Mouse (Mus musculus) midbrain, embryonic 13.5 days (tissue): ENCODE results near the gene Baz1a. TPM values are rescaled to one million over a fixed set of nuclear protein-coding genes. Genes with fewer than 3 reads are reported as not detected.

Experiments
- ATAC-seq: fragments of 200-750 bp; cut with Nextera tagmentation; 2 replicates; pipeline ENCODE4 v1.8.0; 2017; ENCODE audit warnings: mild to moderate bottlenecking, moderate TSS enrichment, moderate library complexity
- H3K27ac ChIP-seq: fragments of 300-500 bp; sonication (generic); 2 replicates; pipeline ENCODE4 v1.5.1; 2015; ENCODE audit warnings: inconsistent platforms, mild to moderate bottlenecking, moderate library complexity
- H3K27me3 ChIP-seq: fragments of 300-500 bp; sonication (generic); 2 replicates; pipeline ENCODE4 v1.6.1; 2015; ENCODE audit warnings: mild to moderate bottlenecking, inconsistent platforms
- H3K36me3 ChIP-seq: fragments of 300-500 bp; sonication (generic); 2 replicates; pipeline ENCODE4 v1.6.1; 2015; ENCODE audit warnings: mild to moderate bottlenecking, inconsistent platforms
- H3K4me1 ChIP-seq: fragments of 300-500 bp; sonication (generic); replicated peaks from 2 replicates; pipeline ENCODE4 v1.6.1; 2015; ENCODE audit warnings: inconsistent platforms
- H3K4me2 ChIP-seq: fragments of 300-500 bp; sonication (generic); replicated peaks from 2 replicates; pipeline ENCODE4 v1.6.1; 2015; ENCODE audit warnings: moderate library complexity, mild to moderate bottlenecking, inconsistent platforms
- H3K4me3 ChIP-seq: fragments of 300-500 bp; sonication (generic); replicated peaks from 2 replicates; pipeline ENCODE4 v1.5.1; 2015; ENCODE audit warnings: mild to moderate bottlenecking, inconsistent platforms
- H3K9ac ChIP-seq: fragments of 300-500 bp; sonication (generic); replicated peaks from 2 replicates; pipeline ENCODE4 v1.6.1; 2015; ENCODE audit warnings: mild to moderate bottlenecking, inconsistent platforms
- H3K9me3 ChIP-seq: fragments of 300-500 bp; sonication (generic); 2 replicates; pipeline ENCODE4 v1.6.1; 2016; ENCODE audit warnings: mild to moderate bottlenecking, inconsistent platforms
- WGBS: fragments of 180-500 bp; shearing (Covaris S2); methylation state at CpG from one replicate; pipeline ENCODE4 v1.1.7; 2015; 5-methylcytosine and 5-hydroxymethylcytosine counted together
- polyA plus RNA-seq: library from polyadenylated mRNA; unstranded; fragments of >200 nt; fragmentation: Nextera tagmentation; extraction: Ambion mirVana; gene quantifications from 2 replicates; pipeline ENCODE4 v1.2.1, GENCODE M21; 2015

Baz1a gene
- polyA plus RNA-seq, 1 experiment from 2014 or later = 21.8 TPM

DNA sequence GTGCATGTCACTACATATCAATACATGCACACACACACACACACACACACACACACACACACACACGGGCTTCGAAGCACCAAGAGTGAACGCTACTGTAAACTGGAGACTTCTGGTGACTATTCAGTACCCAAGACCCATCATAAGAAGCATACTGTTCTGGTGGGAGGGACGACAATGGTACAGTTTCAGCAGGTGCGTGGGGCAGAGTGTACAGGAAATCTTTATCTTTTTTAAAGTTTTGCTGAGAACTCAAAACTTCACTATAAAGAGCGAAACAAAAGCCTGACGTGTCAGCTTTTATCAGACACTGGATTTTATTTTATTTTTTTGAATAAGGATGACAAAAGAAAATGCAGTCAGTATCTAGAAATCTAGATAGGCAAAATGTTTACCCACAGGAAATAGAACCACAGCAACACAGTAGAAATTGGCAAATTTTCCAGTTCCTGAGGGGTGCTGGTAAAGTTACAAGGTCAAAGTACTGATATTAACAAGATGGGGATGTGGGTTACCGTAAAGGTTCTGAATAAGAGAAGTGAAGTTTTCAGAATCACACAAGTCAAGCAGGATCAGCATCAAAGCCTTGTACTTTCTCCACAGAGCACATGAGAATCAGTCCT, 35.7 kb upstream of the Baz1a start:
- Histone ChIP-seq H3K36me3 (peaks cover 19% of the 10 kb centered on the region), H3K4me1 (no peaks in the 10 kb centered on the region), H3K4me2 (no peak overlapping the region), H3K9ac (no peak overlapping the region), H3K4me3 (no peak overlapping the region), H3K27ac (no peak overlapping the region), H3K27me3 (no peaks in the 10 kb centered on the region), H3K9me3 (no peaks in the 10 kb centered on the region)
- no peak for ATAC-seq
- 97% methylated on average over 8 of the region's 8 CpGs for WGBS

- no peaks in the 10 kb centered on the region for H3K4me1 ChIP-seq
- WGBS = 86% methylated on average over 15 of the region's 15 CpGs
- H3K9ac ChIP-seq = no peak overlapping the region
- H3K4me2 ChIP-seq = no peak overlapping the region
- no peak for ATAC-seq
- H3K9me3 ChIP-seq = no peaks in the 10 kb centered on the region
- H3K4me3 ChIP-seq = no peak overlapping the region
- H3K36me3 ChIP-seq = peaks cover 21% of the 10 kb centered on the region
- no peaks in the 10 kb centered on the region for H3K27me3 ChIP-seq
- no peak overlapping the region for H3K27ac ChIP-seq
These were observed 26.9 kb upstream of the Baz1a start for GRCm38 (mm10) chr12:55041011-55041410.

DNA sequence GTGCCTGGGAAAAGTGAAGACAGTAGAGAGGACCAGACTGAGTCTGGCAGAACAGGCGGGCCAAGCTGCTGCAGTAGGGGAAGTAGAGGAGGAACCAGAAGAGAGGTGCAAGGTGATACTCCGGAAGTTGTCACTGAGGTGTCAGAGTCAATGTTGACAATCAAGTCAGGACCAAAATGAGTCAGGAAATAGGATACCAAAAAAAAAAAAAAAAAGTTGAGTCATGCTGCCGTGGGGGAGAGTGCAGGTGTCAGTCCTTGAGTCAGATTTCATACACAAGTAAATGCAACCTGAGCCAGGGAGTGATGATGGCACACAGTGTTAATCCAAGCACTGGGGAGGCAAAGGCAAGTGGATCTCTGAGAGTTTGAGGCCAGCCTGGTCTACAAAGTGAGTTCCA, 12.9 kb upstream of the Baz1a start:
- no peak for ATAC-seq
- Histone ChIP-seq H3K27me3 (no peaks in the 10 kb centered on the region), H3K27ac (no peak overlapping the region), H3K9ac (no peak overlapping the region), H3K4me2 (no peak overlapping the region), H3K9me3 (no peaks in the 10 kb centered on the region), H3K36me3 (no peaks in the 10 kb centered on the region), H3K4me3 (no peak overlapping the region), H3K4me1 (no peaks in the 10 kb centered on the region)
- 82% methylated on average over 3 of the region's 3 CpGs for WGBS

- ATAC-seq = no peak
- no peaks in the 10 kb centered on the region for H3K27me3 ChIP-seq
- 75% methylated on average over 2 of the region's 2 CpGs for WGBS
These were observed 9.1 kb upstream of the Baz1a start for GRCm38 (mm10) chr12:55023284-55023683.

DNA sequence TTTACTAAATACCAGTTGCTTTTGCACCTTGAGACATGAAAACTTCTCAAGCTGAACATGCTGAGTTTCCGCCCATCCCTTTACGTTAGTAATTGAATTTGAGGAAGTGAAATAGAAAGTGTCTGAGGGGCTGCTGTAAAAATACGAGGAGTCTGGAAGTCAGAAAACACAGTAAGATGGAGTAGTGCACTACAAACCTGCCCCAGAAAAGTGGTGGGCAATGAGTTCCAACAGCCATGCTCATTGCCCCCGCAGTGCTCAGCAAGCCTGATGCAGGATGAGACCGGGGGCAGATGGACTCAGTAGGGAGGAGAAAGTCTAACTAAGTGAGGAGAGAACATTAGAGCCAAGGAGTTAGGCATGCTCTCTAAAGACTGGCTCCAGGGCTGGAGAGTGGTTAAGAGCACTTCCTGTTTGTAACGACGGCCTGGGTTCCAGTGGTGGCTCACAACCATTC, 5.3 kb upstream of the Baz1a start:
- no peaks in the 10 kb centered on the region for H3K4me1 ChIP-seq
- no peak overlapping the region for H3K4me2 ChIP-seq
- H3K9ac ChIP-seq = no peak overlapping the region
- no peaks in the 10 kb centered on the region for H3K9me3 ChIP-seq
- H3K27me3 ChIP-seq = no peaks in the 10 kb centered on the region
- no peaks in the 10 kb centered on the region for H3K36me3 ChIP-seq
- no peak overlapping the region for H3K4me3 ChIP-seq
- no peak overlapping the region for H3K27ac ChIP-seq
- no peak for ATAC-seq
- WGBS = 90% methylated on average over 7 of the region's 7 CpGs

More at GRCm38 (mm10) chr12:55023284-55023683, 9.1 kb upstream of the Baz1a start:
- H3K9me3 ChIP-seq = no peaks in the 10 kb centered on the region
- H3K4me2 ChIP-seq = no peak overlapping the region
- H3K4me3 ChIP-seq = no peak overlapping the region
- no peaks in the 10 kb centered on the region for H3K4me1 ChIP-seq
- no peak overlapping the region for H3K9ac ChIP-seq
- H3K36me3 ChIP-seq = no peaks in the 10 kb centered on the region
- H3K27ac ChIP-seq = no peak overlapping the region

DNA sequence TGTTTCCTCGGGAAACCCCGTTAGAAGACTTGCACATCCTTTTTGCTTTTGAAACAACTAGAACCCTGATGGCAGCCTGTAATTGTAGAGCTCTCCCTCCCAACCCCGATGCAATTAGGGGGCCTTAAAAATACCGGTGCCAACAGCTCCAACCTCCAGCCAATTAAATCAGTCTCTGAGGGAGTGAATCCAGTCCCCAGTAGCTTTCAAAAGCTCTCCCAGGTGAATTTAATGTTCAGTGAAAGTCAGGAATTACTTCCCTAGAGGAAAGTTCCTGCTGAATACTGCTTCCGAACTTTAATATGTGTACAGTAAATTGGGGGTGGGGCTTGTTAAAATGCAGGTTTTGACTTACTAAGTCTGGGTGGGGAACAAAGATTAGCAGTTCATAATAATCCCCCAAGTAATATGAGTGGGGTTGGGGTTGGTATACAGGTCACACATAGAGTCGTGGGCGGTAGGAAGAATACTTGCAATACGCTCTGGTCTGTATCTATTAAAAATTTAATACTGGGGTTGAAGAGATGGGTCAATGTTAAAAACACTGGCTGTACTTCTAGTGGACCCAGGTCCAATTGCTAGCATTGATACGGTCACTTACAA, 3.1 kb upstream of the Baz1a start:
- ATAC-seq = no peak
- Histone ChIP-seq H3K27me3 (no peaks in the 10 kb centered on the region), H3K9me3 (no peaks in the 10 kb centered on the region), H3K4me3 (no peak overlapping the region), H3K4me2 (no peak overlapping the region), H3K36me3 (no peaks in the 10 kb centered on the region), H3K9ac (no peak overlapping the region), H3K27ac (no peak overlapping the region), H3K4me1 (no peaks in the 10 kb centered on the region)
- 67% methylated on average over 9 of the region's 9 CpGs for WGBS

- WGBS = 78% methylated on average over 8 of the region's 8 CpGs
- Histone ChIP-seq H3K9ac (no peak overlapping the region), H3K4me3 (no peak overlapping the region), H3K9me3 (no peaks in the 10 kb centered on the region), H3K4me2 (no peak overlapping the region), H3K4me1 (no peaks in the 10 kb centered on the region), H3K27me3 (no peaks in the 10 kb centered on the region), H3K36me3 (no peaks in the 10 kb centered on the region), H3K27ac (no peak overlapping the region)
- no peak for ATAC-seq
These were observed 2.4 kb upstream of the Baz1a start for GRCm38 (mm10) chr12:55016339-55017118.

DNA sequence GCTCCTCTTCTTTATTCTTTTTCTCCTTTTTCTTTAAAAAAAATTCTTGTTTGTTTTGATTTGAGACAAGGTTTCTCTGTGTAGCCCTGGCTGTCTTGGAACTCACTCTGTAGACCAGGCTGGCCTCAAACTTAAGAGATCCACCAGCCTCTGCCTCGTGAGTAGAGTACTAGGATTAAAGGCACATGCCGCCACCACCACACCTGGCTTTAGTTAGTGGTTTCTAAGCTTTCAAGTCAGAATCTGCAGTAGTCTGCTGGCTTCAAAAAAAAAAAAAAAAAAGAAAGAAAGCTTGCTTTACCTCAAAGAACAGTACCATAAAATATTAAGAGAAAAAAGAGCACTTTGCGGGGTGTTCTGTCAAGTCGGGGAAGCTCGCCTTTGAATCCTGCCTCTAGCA, 1.3 kb upstream of the Baz1a start:
- Histone ChIP-seq H3K4me1 (no peaks in the 10 kb centered on the region), H3K27me3 (no peaks in the 10 kb centered on the region), H3K9me3 (no peaks in the 10 kb centered on the region), H3K4me3 (no peak overlapping the region), H3K36me3 (no peaks in the 10 kb centered on the region), H3K9ac (no peak overlapping the region), H3K27ac (no peak overlapping the region), H3K4me2 (no peak overlapping the region)
- 88% methylated on average over 5 of the region's 5 CpGs for WGBS
- no peak for ATAC-seq

DNA sequence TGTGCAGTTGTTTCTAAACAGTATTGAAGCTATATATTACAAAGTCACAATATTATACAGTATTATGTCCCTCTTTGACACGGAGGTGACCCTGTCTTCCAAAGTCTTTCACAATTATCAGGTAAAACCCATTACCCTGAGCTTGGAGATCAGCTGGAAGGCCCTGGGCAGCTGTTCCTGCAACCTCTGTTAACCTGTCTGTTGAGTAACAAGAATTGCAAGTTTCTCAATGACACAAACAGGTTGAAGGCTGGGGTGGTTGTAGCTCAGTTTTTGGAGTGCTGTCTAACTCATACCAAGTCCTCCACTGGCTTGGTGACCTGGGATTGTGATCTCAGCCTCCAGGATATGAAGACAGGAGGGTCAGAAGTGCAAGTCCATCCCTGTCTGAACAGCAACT, 1.1 kb downstream of the Baz1a start:
- 76% methylated on average over 1 of the region's 1 CpGs for WGBS

DNA sequence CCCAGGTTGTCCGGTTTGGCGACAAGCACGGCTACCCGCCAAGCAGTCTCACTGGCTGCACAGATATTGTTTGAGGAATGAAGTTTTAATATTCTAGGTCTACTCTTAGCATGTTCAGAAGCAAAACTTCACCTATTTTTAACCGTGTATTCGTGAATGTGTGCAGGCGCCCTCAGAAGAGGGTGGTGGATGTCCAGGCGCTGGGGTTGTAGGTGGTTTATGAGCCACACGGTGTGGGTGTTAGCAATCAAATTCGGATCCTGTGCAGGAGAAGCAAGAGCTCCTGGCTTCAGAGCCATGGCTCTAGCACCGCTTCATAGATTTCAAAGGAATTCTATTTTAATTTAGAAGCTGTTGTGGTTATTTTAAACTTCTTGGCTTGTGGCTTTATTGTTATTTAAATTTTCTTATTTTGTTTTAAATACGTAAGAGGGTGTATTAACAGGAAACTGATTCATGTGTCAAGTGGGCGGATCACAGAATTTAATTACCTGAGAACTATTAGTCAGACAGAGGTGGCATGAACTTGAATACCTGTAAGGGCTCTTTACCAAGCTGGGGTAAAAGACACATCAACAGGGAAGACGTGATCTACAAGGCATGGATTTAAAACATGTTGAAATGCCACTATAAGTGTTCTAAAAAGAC, 6.7 kb downstream of the Baz1a start:
- Histone ChIP-seq H3K9ac (no peak overlapping the region), H3K27ac (no peak overlapping the region), H3K27me3 (no peaks in the 10 kb centered on the region), H3K4me2 (no peak overlapping the region), H3K9me3 (no peaks in the 10 kb centered on the region), H3K4me1 (no peaks in the 10 kb centered on the region), H3K36me3 (no peaks in the 10 kb centered on the region), H3K4me3 (no peak overlapping the region)
- 91% methylated on average over 14 of the region's 14 CpGs for WGBS
- ATAC-seq = no peak

More for the DNA sequence above, 1.1 kb downstream of the Baz1a start:
- no peaks in the 10 kb centered on the region for H3K9me3 ChIP-seq
- no peak overlapping the region for H3K27ac ChIP-seq
- H3K4me3 ChIP-seq = no peak overlapping the region
- H3K36me3 ChIP-seq = no peaks in the 10 kb centered on the region
- no peaks in the 10 kb centered on the region for H3K4me1 ChIP-seq
- no peak for ATAC-seq
- H3K4me2 ChIP-seq = no peak overlapping the region
- no peaks in the 10 kb centered on the region for H3K27me3 ChIP-seq
- H3K9ac ChIP-seq = no peak overlapping the region

DNA sequence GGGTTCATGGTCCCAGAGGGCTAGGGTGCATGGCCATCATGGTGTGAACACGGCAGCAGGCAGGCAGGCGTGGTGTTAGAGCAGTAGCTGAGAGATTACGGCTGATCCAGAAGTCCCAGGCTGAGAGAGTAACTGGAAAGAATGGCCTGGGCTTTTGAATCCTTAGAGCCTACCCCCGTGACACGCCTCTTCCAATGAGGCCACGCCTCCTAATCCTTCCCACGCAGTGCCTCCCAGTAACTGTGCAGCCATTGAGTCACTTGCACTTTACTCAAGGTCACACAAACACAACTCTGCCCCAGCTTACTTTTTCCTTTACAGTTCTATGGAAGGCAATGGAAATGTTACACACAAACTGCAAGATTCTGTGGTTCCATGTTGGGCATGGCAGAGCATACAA, 8.1 kb downstream of the Baz1a start:
- no peak overlapping the region for H3K4me3 ChIP-seq
- H3K4me2 ChIP-seq = no peak overlapping the region
- no peaks in the 10 kb centered on the region for H3K4me1 ChIP-seq
- no peaks in the 10 kb centered on the region for H3K27me3 ChIP-seq
- WGBS = 93% methylated on average over 7 of the region's 7 CpGs
- H3K9ac ChIP-seq = no peak overlapping the region
- H3K36me3 ChIP-seq = no peaks in the 10 kb centered on the region
- no peak overlapping the region for H3K27ac ChIP-seq
- no peak for ATAC-seq
- no peaks in the 10 kb centered on the region for H3K9me3 ChIP-seq

GRCm38 (mm10) chr12:55004396-55004795, 9.8 kb downstream of the Baz1a start:
- Histone ChIP-seq H3K27ac (no peak overlapping the region), H3K4me2 (no peak overlapping the region), H3K4me1 (no peaks in the 10 kb centered on the region), H3K27me3 (no peaks in the 10 kb centered on the region), H3K9ac (no peak overlapping the region), H3K4me3 (no peak overlapping the region), H3K9me3 (no peaks in the 10 kb centered on the region), H3K36me3 (no peaks in the 10 kb centered on the region)
- ATAC-seq = no peak
- WGBS = 99% methylated on average over 3 of the region's 3 CpGs
